Mouse (Mus musculus): Measurements from ENCODE around the gene Pkp4. TPM values are rescaled to one million over a fixed set of nuclear protein-coding genes. Genes with fewer than 3 reads are reported as not detected.

Gene Pkp4
- polyA plus RNA-seq, 1 experiment from 2014 or later: 45.1 TPM

- no peak overlapping the region for H3K4me3 ChIP-seq (ENCODE audit: low read depth, low read length)
- no peaks in the 10 kb centered on the region for H3K27me3 ChIP-seq (ENCODE audit: control insufficient read depth, insufficient read depth, low read length)
- no peaks in the 10 kb centered on the region for H3K9me3 ChIP-seq (ENCODE audit: control insufficient read depth, low read depth, low read length)
- ATAC-seq (ENCODE audit: insufficient number of reproducible peaks, insufficient read depth, low FRiP score, low read depth): no peak
- H3K36me3 ChIP-seq (ENCODE audit: control insufficient read depth, insufficient read depth, low read length): no peaks in the 10 kb centered on the region
- H3K9ac ChIP-seq (replicated peaks; ENCODE audit: low read depth, low read length): no peak overlapping the region
- WGBS: 81% methylated on average over 3 of the region's 3 CpGs
- no peak overlapping the region for H3K4me2 ChIP-seq (replicated peaks; ENCODE audit: low read depth, low read length)
- H3K27ac ChIP-seq (ENCODE audit: low read length): no peak overlapping the region
- H3K4me1 ChIP-seq (ENCODE audit: control insufficient read depth, insufficient read depth, low read length): no peaks in the 10 kb centered on the region
These were observed 84.4 kb downstream of the Pkp4 start for GRCm38 (mm10) chr2:59245098-59245388.

DNA sequence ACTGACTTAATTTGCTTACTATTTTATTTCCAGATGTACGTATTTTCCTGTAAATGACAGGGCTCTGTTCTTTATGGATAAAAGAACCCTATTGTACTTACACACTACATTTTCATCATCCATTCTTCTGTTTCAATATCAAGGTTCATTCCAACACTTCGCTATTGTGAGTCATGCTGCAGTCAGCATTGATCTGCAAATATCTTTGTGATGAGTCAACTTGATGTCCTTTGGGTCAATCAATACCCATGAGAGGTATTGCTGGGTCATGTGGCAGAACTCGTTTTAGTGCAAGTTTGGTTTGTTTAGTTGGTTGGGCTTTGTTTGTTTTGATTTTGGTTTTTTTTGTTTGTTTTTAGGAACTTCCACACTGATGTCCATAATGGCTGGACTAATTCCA lies 88.2 kb downstream of the Pkp4 start:
- Histone ChIP-seq H3K27ac (ENCODE audit: low read length) (no peak overlapping the region), H3K4me3 (ENCODE audit: low read depth, low read length) (no peak overlapping the region), H3K36me3 (ENCODE audit: control insufficient read depth, insufficient read depth, low read length) (no peaks in the 10 kb centered on the region), H3K4me1 (ENCODE audit: control insufficient read depth, insufficient read depth, low read length) (no peaks in the 10 kb centered on the region), H3K27me3 (ENCODE audit: control insufficient read depth, insufficient read depth, low read length) (no peaks in the 10 kb centered on the region), H3K9me3 (ENCODE audit: control insufficient read depth, low read depth, low read length) (no peaks in the 10 kb centered on the region), H3K9ac (replicated peaks; ENCODE audit: low read depth, low read length) (no peak overlapping the region), H3K4me2 (replicated peaks; ENCODE audit: low read depth, low read length) (no peak overlapping the region)
- no peak for ATAC-seq (ENCODE audit: insufficient number of reproducible peaks, insufficient read depth, low FRiP score, low read depth)
- 64% methylated on average over 3 of the region's 3 CpGs for WGBS

DNA sequence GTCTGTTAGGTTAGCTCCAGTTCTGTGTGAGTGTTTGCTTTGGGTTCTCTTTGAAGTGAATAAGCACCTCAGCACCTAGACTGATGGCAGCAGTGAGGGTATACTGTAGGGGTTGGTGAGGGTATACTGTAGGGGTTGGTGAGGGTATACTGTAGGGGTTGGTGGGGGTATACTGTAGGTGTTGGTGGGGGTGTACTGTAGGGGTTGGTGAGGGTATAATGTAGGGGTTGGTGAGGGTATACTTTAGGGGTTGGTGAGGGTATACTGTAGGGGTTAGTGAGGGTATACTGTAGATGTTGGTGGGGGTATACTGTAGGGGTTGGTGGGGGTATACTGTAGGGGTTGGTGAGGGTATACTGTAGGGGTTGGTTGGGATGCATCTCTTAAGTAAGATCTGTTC lies 92.2 kb downstream of the Pkp4 start:
- H3K4me2 ChIP-seq (replicated peaks; ENCODE audit: low read depth, low read length): no peak overlapping the region
- H3K4me1 ChIP-seq (ENCODE audit: control insufficient read depth, insufficient read depth, low read length): no peaks in the 10 kb centered on the region
- no peak overlapping the region for H3K9ac ChIP-seq (replicated peaks; ENCODE audit: low read depth, low read length)
- no peak for ATAC-seq (ENCODE audit: insufficient number of reproducible peaks, insufficient read depth, low FRiP score, low read depth)
- no peaks in the 10 kb centered on the region for H3K27me3 ChIP-seq (ENCODE audit: control insufficient read depth, insufficient read depth, low read length)
- H3K36me3 ChIP-seq (ENCODE audit: control insufficient read depth, insufficient read depth, low read length): no peaks in the 10 kb centered on the region
- H3K4me3 ChIP-seq (ENCODE audit: low read depth, low read length): no peak overlapping the region
- no peaks in the 10 kb centered on the region for H3K9me3 ChIP-seq (ENCODE audit: control insufficient read depth, low read depth, low read length)
- H3K27ac ChIP-seq (ENCODE audit: low read length): no peak overlapping the region

GRCm38 (mm10) chr2:59253435-59253834 lies 92.8 kb downstream of the Pkp4 start:
- Histone ChIP-seq H3K36me3 (ENCODE audit: control insufficient read depth, insufficient read depth, low read length) (no peaks in the 10 kb centered on the region), H3K4me2 (replicated peaks; ENCODE audit: low read depth, low read length) (no peak overlapping the region), H3K4me3 (ENCODE audit: low read depth, low read length) (no peak overlapping the region), H3K27ac (ENCODE audit: low read length) (no peak overlapping the region), H3K9ac (replicated peaks; ENCODE audit: low read depth, low read length) (no peak overlapping the region), H3K27me3 (ENCODE audit: control insufficient read depth, insufficient read depth, low read length) (no peaks in the 10 kb centered on the region), H3K9me3 (ENCODE audit: control insufficient read depth, low read depth, low read length) (no peaks in the 10 kb centered on the region), H3K4me1 (ENCODE audit: control insufficient read depth, insufficient read depth, low read length) (no peaks in the 10 kb centered on the region)
- 92% methylated on average over 3 of the region's 3 CpGs for WGBS
- no peak for ATAC-seq (ENCODE audit: insufficient number of reproducible peaks, insufficient read depth, low FRiP score, low read depth)

DNA sequence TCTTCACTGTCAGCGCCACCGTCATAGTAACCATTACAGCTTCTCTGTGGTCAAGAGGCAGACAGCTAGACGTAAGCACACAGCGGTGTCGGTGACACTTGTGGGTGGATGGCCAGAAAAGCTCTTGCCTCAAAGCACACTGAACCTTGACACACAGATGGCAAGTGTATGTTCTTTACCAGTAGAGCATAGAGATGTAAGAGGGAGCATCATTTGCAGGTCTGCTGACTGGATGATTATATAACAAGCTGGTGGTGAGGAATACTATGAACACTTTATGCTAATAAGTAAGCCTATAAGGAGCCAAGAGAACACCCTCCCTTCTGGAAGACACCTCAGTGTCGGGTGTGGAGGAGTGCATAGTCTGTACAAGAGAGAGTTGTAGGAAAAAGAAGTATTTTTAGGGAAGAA lies 98.2 kb downstream of the Pkp4 start:
- Histone ChIP-seq H3K4me3 (ENCODE audit: low read depth, low read length) (no peak overlapping the region), H3K4me1 (ENCODE audit: control insufficient read depth, insufficient read depth, low read length) (no peaks in the 10 kb centered on the region), H3K9ac (replicated peaks; ENCODE audit: low read depth, low read length) (no peak overlapping the region), H3K36me3 (ENCODE audit: control insufficient read depth, insufficient read depth, low read length) (0 out of 2 replicates have a peak, but pooled peaks cover 2% of the 10 kb centered on the region), H3K4me2 (replicated peaks; ENCODE audit: low read depth, low read length) (no peak overlapping the region), H3K27ac (ENCODE audit: low read length) (no peak overlapping the region), H3K9me3 (ENCODE audit: control insufficient read depth, low read depth, low read length) (no peaks in the 10 kb centered on the region), H3K27me3 (ENCODE audit: control insufficient read depth, insufficient read depth, low read length) (no peaks in the 10 kb centered on the region)
- 85% methylated on average over 6 of the region's 6 CpGs for WGBS
- ATAC-seq (ENCODE audit: insufficient number of reproducible peaks, insufficient read depth, low FRiP score, low read depth): no peak

GRCm38 (mm10) chr2:59259346-59259745 lies 98.7 kb downstream of the Pkp4 start:
- Histone ChIP-seq H3K4me2 (replicated peaks; ENCODE audit: low read depth, low read length) (no peak overlapping the region), H3K9ac (replicated peaks; ENCODE audit: low read depth, low read length) (no peak overlapping the region), H3K4me3 (ENCODE audit: low read depth, low read length) (no peak overlapping the region), H3K36me3 (ENCODE audit: control insufficient read depth, insufficient read depth, low read length) (0 out of 2 replicates have a peak, but pooled peaks cover 2% of the 10 kb centered on the region), H3K9me3 (ENCODE audit: control insufficient read depth, low read depth, low read length) (no peaks in the 10 kb centered on the region), H3K27ac (ENCODE audit: low read length) (no peak overlapping the region), H3K27me3 (ENCODE audit: control insufficient read depth, insufficient read depth, low read length) (no peaks in the 10 kb centered on the region), H3K4me1 (ENCODE audit: control insufficient read depth, insufficient read depth, low read length) (no peaks in the 10 kb centered on the region)
- ATAC-seq (ENCODE audit: insufficient number of reproducible peaks, insufficient read depth, low FRiP score, low read depth): no peak
- 85% methylated on average over 6 of the region's 6 CpGs for WGBS

DNA sequence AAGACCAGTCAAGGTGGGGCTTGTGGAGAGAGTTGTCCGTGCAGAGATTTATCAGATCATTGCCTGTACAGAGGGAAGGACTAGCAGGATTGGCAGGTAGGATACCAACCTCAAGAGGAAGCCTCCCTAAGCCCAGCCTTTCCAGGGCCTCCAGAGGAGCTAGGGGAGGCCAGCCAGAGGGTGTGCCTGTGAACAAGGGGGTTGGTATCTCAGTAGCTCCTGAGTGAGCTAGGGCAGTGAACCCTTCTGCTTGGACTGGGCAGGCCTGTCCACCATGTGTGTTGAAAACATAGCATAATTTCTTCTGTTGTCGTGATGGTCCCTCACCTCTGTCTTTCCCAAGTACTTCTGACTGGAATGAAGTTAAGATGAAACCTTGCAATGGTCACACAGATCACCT lies 100.6 kb downstream of the Pkp4 start:
- no peak for ATAC-seq (ENCODE audit: insufficient number of reproducible peaks, insufficient read depth, low FRiP score, low read depth)
- Histone ChIP-seq H3K4me2 (replicated peaks; ENCODE audit: low read depth, low read length) (no peak overlapping the region), H3K4me3 (ENCODE audit: low read depth, low read length) (no peak overlapping the region), H3K9ac (replicated peaks; ENCODE audit: low read depth, low read length) (no peak overlapping the region), H3K27ac (ENCODE audit: low read length) (no peak overlapping the region), H3K36me3 (ENCODE audit: control insufficient read depth, insufficient read depth, low read length) (0 out of 2 replicates have a peak, but pooled peaks cover 2% of the 10 kb centered on the region), H3K4me1 (ENCODE audit: control insufficient read depth, insufficient read depth, low read length) (no peaks in the 10 kb centered on the region), H3K27me3 (ENCODE audit: control insufficient read depth, insufficient read depth, low read length) (no peaks in the 10 kb centered on the region), H3K9me3 (ENCODE audit: control insufficient read depth, low read depth, low read length) (no peaks in the 10 kb centered on the region)
- WGBS: 78% methylated on average over 2 of the region's 2 CpGs

DNA sequence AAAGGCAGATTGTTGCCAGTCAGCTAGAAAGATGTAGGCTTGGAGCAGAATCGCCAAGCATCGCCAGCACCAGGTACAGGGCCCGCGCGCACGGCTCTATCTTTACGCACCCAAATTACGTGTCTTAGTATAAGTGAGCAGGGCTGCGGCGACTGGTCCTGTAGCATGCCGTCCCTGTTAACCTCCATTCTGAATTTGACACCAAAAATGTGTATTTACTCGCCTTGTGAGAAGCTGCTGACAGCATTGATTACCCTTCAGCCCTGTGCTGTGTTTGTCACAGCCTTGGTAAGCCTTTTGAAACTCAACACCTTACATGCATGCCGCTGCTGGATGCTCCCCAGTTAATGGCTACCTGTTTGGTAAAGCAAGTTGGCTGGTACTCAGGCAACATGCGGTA lies 105.8 kb downstream of the Pkp4 start:
- Histone ChIP-seq H3K36me3 (ENCODE audit: control insufficient read depth, insufficient read depth, low read length) (no peaks in the 10 kb centered on the region), H3K27ac (ENCODE audit: low read length) (no peak overlapping the region), H3K4me3 (ENCODE audit: low read depth, low read length) (no peak overlapping the region), H3K9ac (replicated peaks; ENCODE audit: low read depth, low read length) (no peak overlapping the region), H3K27me3 (ENCODE audit: control insufficient read depth, insufficient read depth, low read length) (no peaks in the 10 kb centered on the region), H3K4me1 (ENCODE audit: control insufficient read depth, insufficient read depth, low read length) (no peaks in the 10 kb centered on the region), H3K4me2 (replicated peaks; ENCODE audit: low read depth, low read length) (no peak overlapping the region), H3K9me3 (ENCODE audit: control insufficient read depth, low read depth, low read length) (no peaks in the 10 kb centered on the region)
- no peak for ATAC-seq (ENCODE audit: insufficient number of reproducible peaks, insufficient read depth, low FRiP score, low read depth)
- WGBS: 91% methylated on average over 14 of the region's 14 CpGs

DNA sequence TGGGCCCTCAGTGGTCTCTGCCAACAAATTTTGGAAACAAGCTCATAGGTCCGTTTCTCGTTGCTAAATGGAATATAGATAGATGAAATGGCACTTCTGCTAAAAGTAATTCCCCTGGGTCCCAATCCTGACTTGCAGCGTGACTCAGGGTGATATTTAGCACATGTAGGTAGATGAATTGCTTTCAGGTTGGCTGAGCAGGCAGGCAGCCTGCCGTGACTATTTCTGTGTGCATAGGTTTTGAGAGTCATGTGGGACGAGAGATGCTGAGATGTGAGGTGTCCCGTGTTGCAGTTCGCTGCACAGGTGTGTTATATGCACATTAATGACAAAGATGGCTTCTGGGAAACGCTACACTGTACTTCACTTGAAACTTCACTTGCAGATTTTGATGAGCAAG lies 111.2 kb downstream of the Pkp4 start:
- no peaks in the 10 kb centered on the region for H3K36me3 ChIP-seq (ENCODE audit: control insufficient read depth, insufficient read depth, low read length)
- WGBS: 88% methylated on average over 8 of the region's 8 CpGs
- H3K9me3 ChIP-seq (ENCODE audit: control insufficient read depth, low read depth, low read length): no peaks in the 10 kb centered on the region

More for the DNA sequence above, 111.2 kb downstream of the Pkp4 start:
- Histone ChIP-seq H3K4me1 (ENCODE audit: control insufficient read depth, insufficient read depth, low read length) (0 out of 2 replicates have a peak, but pooled peaks cover 4% of the 10 kb centered on the region), H3K27ac (ENCODE audit: low read length) (no peak overlapping the region), H3K4me3 (ENCODE audit: low read depth, low read length) (no peak overlapping the region), H3K4me2 (replicated peaks; ENCODE audit: low read depth, low read length) (no peak overlapping the region), H3K9ac (replicated peaks; ENCODE audit: low read depth, low read length) (no peak overlapping the region), H3K27me3 (ENCODE audit: control insufficient read depth, insufficient read depth, low read length) (no peaks in the 10 kb centered on the region)
- ATAC-seq (ENCODE audit: insufficient number of reproducible peaks, insufficient read depth, low FRiP score, low read depth): no peak
